Mouse (Mus musculus) CH12.LX (cell line): ENCODE results near the gene Alx3. TPM values are rescaled to one million over a fixed set of nuclear protein-coding genes. Genes with fewer than 3 reads are reported as not detected.

ENCODE experiments used
- DNase-seq: peaks from one replicate; pipeline ENCODE4 v3.0.0-alpha.2; 2013; ENCODE audit errors: extremely low read depth
- H3K27ac ChIP-seq: 2 replicates; pipeline ENCODE4 v1.5.1; 2012; ENCODE audit warnings: low read depth, mild to moderate bottlenecking, control low read depth, moderate library complexity; ENCODE audit not compliant: insufficient read depth
- H3K27me3 ChIP-seq: replicated peaks from 2 replicates; pipeline ENCODE3; 2012; ENCODE audit warnings: inconsistent platforms
- H3K36me3 ChIP-seq, 2 experiments: replicated peaks in 1 of 2; 2 replicates each; pipeline versions ENCODE3 to v1.6.1; 2012; ENCODE audit warnings: inconsistent platforms in 1 of 2, low read length in 1 of 2, mild to moderate bottlenecking in 1 of 2, mixed read lengths in 1 of 2, moderate library complexity in 1 of 2; ENCODE audit not compliant: control insufficient read depth in 1 of 2, insufficient read depth in 1 of 2
- H3K4me1 ChIP-seq, 2 experiments: 2 replicates each; pipeline ENCODE4 v1.6.1; 2012; ENCODE audit warnings: inconsistent platforms in 1 of 2, moderate library complexity in 1 of 2; ENCODE audit not compliant: insufficient read depth in 2 of 2, control insufficient read depth in 1 of 2
- H3K4me2 ChIP-seq: 2 replicates; pipeline ENCODE4 v1.6.1; 2012; ENCODE audit warnings: low read depth, mild to moderate bottlenecking, control low read depth; ENCODE audit not compliant: poor library complexity, insufficient read depth, severe bottlenecking
- H3K4me3 ChIP-seq, 3 experiments: fragments of 150-350 bp in 1 of 3; sonication (generic) in 1 of 3; replicated peaks in 1 of 3; 2 replicates each; pipeline versions ENCODE3 to v1.5.1; 2011 to 2012; ENCODE audit warnings: low read depth in 2 of 3, low read length in 2 of 3, mild to moderate bottlenecking in 2 of 3, moderate library complexity in 2 of 3, control low read depth in 1 of 3, improper control_type of control experiment in 1 of 3, inconsistent platforms in 1 of 3, mixed read lengths in 1 of 3; ENCODE audit not compliant: poor library complexity in 1 of 3
- H3K79me2 ChIP-seq: replicated peaks from 2 replicates; pipeline ENCODE4 v1.6.1; 2012; ENCODE audit warnings: mild to moderate bottlenecking, moderate library complexity; ENCODE audit not compliant: control insufficient read depth, poor library complexity, insufficient read depth, severe bottlenecking; ENCODE audit errors: extremely low read depth
- H3K9ac ChIP-seq: 2 replicates; pipeline ENCODE4 v1.6.1; 2012; ENCODE audit warnings: low read depth, mild to moderate bottlenecking, control low read depth, moderate library complexity; ENCODE audit not compliant: insufficient read depth
- H3K9me3 ChIP-seq: replicated peaks from 2 replicates; pipeline ENCODE3; 2012; ENCODE audit warnings: low read length, inconsistent platforms, mixed read lengths
- CHD1 ChIP-seq: IDR thresholded peaks from 2 replicates; pipeline ENCODE4 v1.6.1; 2012; ENCODE audit warnings: low read depth, low read length, improper control_type of control experiment, inconsistent platforms
- CHD2 ChIP-seq: IDR thresholded peaks from 2 replicates; pipeline ENCODE4 v1.6.1; 2011; ENCODE audit warnings: low read length, improper control_type of control experiment
- CTCF ChIP-seq, 2 experiments: IDR thresholded peaks in 1 of 2; conservative IDR thresholded peaks in 1 of 2; 2 replicates each; pipeline ENCODE4 v1.5.1; 2011 to 2012; ENCODE audit warnings: low read depth in 2 of 2, low read length in 2 of 2, improper control_type of control experiment in 1 of 2, inconsistent platforms in 1 of 2, mild to moderate bottlenecking in 1 of 2, moderate library complexity in 1 of 2
- E2F4 ChIP-seq: IDR thresholded peaks from 2 replicates; pipeline ENCODE4 v1.6.1; 2011; ENCODE audit warnings: low read depth, low read length, improper control_type of control experiment; ENCODE audit not compliant: insufficient replicate concordance
- EP300 ChIP-seq: IDR thresholded peaks from 2 replicates; pipeline ENCODE4 v1.6.1; 2011; ENCODE audit warnings: low read length, improper control_type of control experiment
- ETS1 ChIP-seq: conservative IDR thresholded peaks from 2 replicates; pipeline ENCODE4 v1.6.1; 2012; ENCODE audit warnings: low read depth, mild to moderate bottlenecking, inconsistent platforms, low read length, improper control_type of control experiment, moderate library complexity
- HCFC1 ChIP-seq: IDR thresholded peaks from 2 replicates; pipeline ENCODE4 v1.6.1; 2012; ENCODE audit warnings: low read depth, mild to moderate bottlenecking, inconsistent platforms, low read length, improper control_type of control experiment
- IRF4 ChIP-seq: IDR thresholded peaks from 2 replicates; pipeline ENCODE4 v1.6.1; 2014; ENCODE audit warnings: low read depth, mild to moderate bottlenecking, inconsistent platforms, low read length, improper control_type of control experiment
- JUN ChIP-seq: IDR thresholded peaks from 2 replicates; pipeline ENCODE4 v1.6.1; 2011; ENCODE audit warnings: low read depth, mild to moderate bottlenecking, low read length, improper control_type of control experiment, moderate library complexity; ENCODE audit not compliant: insufficient read depth
- JUND ChIP-seq: conservative IDR thresholded peaks from 2 replicates; pipeline ENCODE4 v1.6.1; 2011; ENCODE audit warnings: low read depth, low read length, improper control_type of control experiment
- KAT2A ChIP-seq: IDR thresholded peaks from 2 replicates; pipeline ENCODE4 v1.6.1; 2012; ENCODE audit warnings: low read length, improper control_type of control experiment, inconsistent platforms; ENCODE audit not compliant: insufficient replicate concordance
- MAX ChIP-seq: IDR thresholded peaks from 2 replicates; pipeline ENCODE4 v1.6.1; 2011; ENCODE audit warnings: low read length, improper control_type of control experiment
- MAZ ChIP-seq: IDR thresholded peaks from 2 replicates; pipeline ENCODE4 v1.6.1; 2012; ENCODE audit warnings: low read depth, mild to moderate bottlenecking, inconsistent platforms, low read length, improper control_type of control experiment, moderate library complexity
- MXI1 ChIP-seq: IDR thresholded peaks from 2 replicates; pipeline ENCODE4 v1.6.1; 2011; ENCODE audit warnings: mild to moderate bottlenecking, low read depth, low read length, improper control_type of control experiment
- MYC ChIP-seq: IDR thresholded peaks from 2 replicates; pipeline ENCODE4 v1.6.1; 2011; ENCODE audit warnings: low read depth, mild to moderate bottlenecking, improper control_type of control experiment, low read length
- NRF1 ChIP-seq: IDR thresholded peaks from 2 replicates; pipeline ENCODE4 v1.6.1; 2014; ENCODE audit warnings: low read depth, mild to moderate bottlenecking, inconsistent platforms, low read length, improper control_type of control experiment, moderate library complexity
- POLR2A ChIP-seq: IDR thresholded peaks from 2 replicates; pipeline ENCODE4 v1.6.1; 2011; ENCODE audit warnings: low read depth, mild to moderate bottlenecking, improper control_type of control experiment, low read length
- POLR2AphosphoS2 ChIP-seq: IDR thresholded peaks from 2 replicates; pipeline ENCODE4 v1.6.1; 2011; ENCODE audit warnings: low read depth, low read length, improper control_type of control experiment
- RAD21 ChIP-seq: IDR thresholded peaks from 2 replicates; pipeline ENCODE4 v1.6.1; 2011; ENCODE audit warnings: low read depth, mild to moderate bottlenecking, low read length, improper control_type of control experiment, moderate library complexity
- RCOR1 ChIP-seq: conservative IDR thresholded peaks from 2 replicates; pipeline ENCODE4 v1.6.1; 2012; ENCODE audit warnings: low read depth, mild to moderate bottlenecking, inconsistent platforms, low read length, improper control_type of control experiment
- TBP ChIP-seq: conservative IDR thresholded peaks from 2 replicates; pipeline ENCODE4 v1.6.1; 2011; ENCODE audit warnings: low read depth, low read length, improper control_type of control experiment
- USF1 ChIP-seq: IDR thresholded peaks from 2 replicates; pipeline ENCODE4 v1.6.1; 2014; ENCODE audit warnings: low read depth, mild to moderate bottlenecking, inconsistent platforms, low read length, improper control_type of control experiment
- ZKSCAN1 ChIP-seq: IDR thresholded peaks from 2 replicates; pipeline ENCODE4 v1.6.1; 2012; ENCODE audit warnings: low read depth, inconsistent platforms, low read length, improper control_type of control experiment, borderline replicate concordance
- ZMIZ1 ChIP-seq: IDR thresholded peaks from 2 replicates; pipeline ENCODE4 v1.6.1; 2012; ENCODE audit warnings: low read depth, mild to moderate bottlenecking, inconsistent platforms, low read length, improper control_type of control experiment
- dilution Hi-C: fragments of 300-500 bp; cut with MboI; formaldehyde crosslinking; loops from 2 replicates; pipeline ENCODE4 v1.14.3; 2020; ENCODE audit warnings: low sequenced_read_pairs; ENCODE audit not compliant: extremely low pct_unique_long_range_greater_than_20kb, extremely low pct_ligation_motif_present
- in situ Hi-C: fragments of 300-500 bp; cut with MboI; formaldehyde crosslinking; loops from 3 replicates; pipeline ENCODE4 v1.14.3; 2019; ENCODE audit warnings: low sequenced_read_pairs, low pct_ligation_motif_present, low pct_unique_long_range_greater_than_20kb, mixed read lengths
- polyA plus RNA-seq: library from polyadenylated mRNA; unstranded; fragments of >175 nt; gene quantifications from 2 replicates; pipeline ENCODE4 v1.2.1, GENCODE M21; 2012; ENCODE audit warnings: low read depth; ENCODE audit not compliant: insufficient read length
- total RNA-seq, 2 experiments: library from RNA; depleted of rRNA; stranded (reverse); fragments of 300-350 nt in 1 of 2; fragments of >200 nt in 1 of 2; gene quantifications; 2 replicates each; pipeline ENCODE4 v1.2.3; 2012 to 2014

The Alx3 gene
- total and polyA plus RNA-seq, 3 experiments = not detected

DNA sequence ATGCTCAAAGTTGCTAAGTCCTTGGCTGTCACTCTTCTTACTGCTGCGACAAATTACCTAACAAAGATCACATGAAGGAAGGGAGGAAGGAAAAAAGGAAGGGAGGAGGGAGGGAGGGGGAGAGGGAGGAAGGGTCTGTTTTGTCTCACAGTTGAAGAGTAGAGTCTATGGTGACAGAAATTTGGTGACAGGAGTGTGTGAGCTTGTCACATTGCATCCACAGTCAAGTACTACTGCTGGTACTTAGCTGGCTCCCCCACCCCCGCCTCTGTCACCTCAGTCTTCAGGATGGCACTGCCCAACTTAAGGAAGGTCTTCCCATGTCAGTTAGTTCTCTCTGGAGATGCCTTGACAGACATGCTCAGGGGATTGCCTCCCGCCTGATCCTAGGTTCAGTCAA lies 41.4 kb downstream of the Alx3 start:
- Histone ChIP-seq H3K27me3 (no peaks in the 10 kb centered on the region), H3K4me3 (no peak overlapping the region), H3K4me1 (no peaks in the 10 kb centered on the region), H3K36me3 (no peaks in the 10 kb centered on the region), H3K9me3 (no peaks in the 10 kb centered on the region)
- dilution Hi-C loops = no loop called here
- in situ Hi-C loops = no loop called here
- no peak for TF ChIP-seq RAD21
- no peak for TF ChIP-seq EP300
- no peak for TF ChIP-seq KAT2A
- no peak for TF ChIP-seq ETS1
- TF ChIP-seq NRF1 = no peak
- TF ChIP-seq JUND = no peak
- TF ChIP-seq MYC = no peak
- TF ChIP-seq POLR2AphosphoS2 = no peak
- TF ChIP-seq IRF4 = no peak
- TF ChIP-seq CTCF (conservative IDR thresholded peaks at IDR 0.05 in 1 of 2, IDR thresholded peaks at IDR 0.05 in 1 of 2; ENCODE audit: low read depth in 2 of 2, low read length in 2 of 2) = no peak
- TF ChIP-seq E2F4 = no peak
- TF ChIP-seq POLR2A = no peak
- no peak for TF ChIP-seq RCOR1
- TF ChIP-seq HCFC1 = no peak
- TF ChIP-seq MAZ = no peak
- no peak for TF ChIP-seq MXI1
- no peak for TF ChIP-seq CHD2
- no peak for TF ChIP-seq USF1
- no peak for TF ChIP-seq TBP
- TF ChIP-seq ZMIZ1 = no peak
- TF ChIP-seq, all 38 proteins: peak for 0
- Histone ChIP-seq H3K79me2 (no peaks in the 10 kb centered on the region), H3K9ac (no peak overlapping the region), H3K27ac (no peak overlapping the region), H3K4me2 (no peak overlapping the region)
- DNase-seq = no peak

DNA sequence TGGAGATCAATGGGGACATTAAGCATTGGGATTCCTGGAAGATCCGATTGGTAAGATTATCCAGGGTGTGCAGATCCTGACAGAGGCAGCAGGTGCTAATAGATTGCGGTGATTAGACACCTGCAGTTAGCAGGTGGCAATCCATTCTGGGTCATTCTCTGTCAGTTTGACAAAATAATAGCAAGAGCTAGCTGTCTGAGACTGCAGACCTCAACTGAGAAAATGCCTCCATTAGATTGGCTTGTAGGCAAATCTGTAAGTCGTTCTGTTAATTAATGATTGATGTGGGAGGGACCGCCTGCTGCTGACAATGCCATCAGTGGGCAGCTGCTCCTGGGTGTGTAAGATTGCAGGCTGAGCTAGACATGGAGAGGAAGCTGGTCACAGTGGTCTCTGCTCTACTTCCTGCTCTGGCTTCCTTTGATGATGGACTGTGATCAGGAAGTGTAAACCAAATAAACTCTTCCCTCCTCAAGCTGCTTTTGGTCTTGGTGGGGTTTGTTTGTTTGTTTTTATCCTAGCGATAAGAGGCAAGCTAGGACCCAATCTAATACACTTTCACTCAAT lies 42.9 kb downstream of the Alx3 start:
- Histone ChIP-seq H3K79me2 (no peaks in the 10 kb centered on the region), H3K4me3 (no peak overlapping the region), H3K4me1 (no peaks in the 10 kb centered on the region), H3K27me3 (no peaks in the 10 kb centered on the region), H3K9ac (no peak overlapping the region), H3K36me3 (no peaks in the 10 kb centered on the region), H3K27ac (no peak overlapping the region), H3K4me2 (no peak overlapping the region), H3K9me3 (no peaks in the 10 kb centered on the region)
- DNase-seq = no peak
- dilution Hi-C loops (no loop called here), in situ Hi-C loops (no loop called here)
- TF ChIP-seq RCOR1 = no peak
- TF ChIP-seq POLR2A = no peak
- no peak for TF ChIP-seq CTCF (conservative IDR thresholded peaks at IDR 0.05 in 1 of 2, IDR thresholded peaks at IDR 0.05 in 1 of 2; ENCODE audit: low read depth in 2 of 2, low read length in 2 of 2)
- no peak for TF ChIP-seq IRF4
- no peak for TF ChIP-seq MAX
- no peak for TF ChIP-seq JUND
- no peak for TF ChIP-seq ZMIZ1
- no peak for TF ChIP-seq TBP
- TF ChIP-seq EP300 = no peak
- no peak for TF ChIP-seq JUN
- TF ChIP-seq CHD1 = no peak
- TF ChIP-seq ZKSCAN1 = no peak
